Mouse (Mus musculus) embryo, embryonic 10 days (tissue): ENCODE measurements at regions not wholly inside any gene's neighbourhood (a gene's known extent, or its start where the extent isn't known, plus 50 kb on each side); places are given as distances from the start of the nearest gene placed in this dataset.
A peak's percentile ranks its signal among the peaks of the same experiment; 100 is the strongest.
"Not testable (repeated sequence)": the region's sequence is repeated elsewhere in the genome, so short reads cannot be mapped to it uniquely, and the experiment has no call there.

ENCODE experiments used
- DNase-seq: peaks from one replicate; pipeline ENCODE4 v3.0.0-alpha.2; 2015; ENCODE audit warnings: low spot score

- DNase-seq = no peak
Observed at GRCm38 (mm10) chr17:83044515-83044914, 170.6 kb upstream of the Pkdcc start.

DNA sequence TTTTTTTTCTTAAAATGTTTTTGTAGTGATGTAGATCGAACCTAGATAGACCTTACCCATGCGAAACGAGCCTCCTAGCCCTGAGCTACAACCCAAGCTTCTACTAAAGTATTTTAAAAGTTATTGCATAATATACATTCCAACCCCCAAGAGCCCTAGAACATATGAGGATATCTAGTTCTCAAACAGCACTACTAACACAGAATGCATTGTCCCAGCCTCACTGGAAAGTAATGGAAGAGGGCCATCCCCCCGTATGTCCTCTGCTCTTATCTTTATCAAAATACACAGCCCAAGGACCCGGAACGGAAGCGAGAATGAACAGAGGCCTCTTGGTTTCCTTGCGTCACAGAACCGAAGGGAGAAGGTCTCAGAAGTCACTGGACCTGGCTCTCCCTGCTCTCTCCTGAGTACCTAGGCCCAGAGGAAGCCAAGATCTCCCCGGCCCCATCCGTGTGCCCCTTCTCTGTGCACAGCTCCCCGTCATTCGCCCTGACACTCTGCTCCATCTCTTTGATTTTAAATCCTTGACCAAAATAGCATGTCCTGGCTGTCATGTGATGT is 165.0 kb upstream of the Pkdcc start:
- DNase-seq = no peak

- peak; percentile 51 for DNase-seq
Observed at GRCm38 (mm10) chr17:83050591-83051197, 164.4 kb upstream of the Pkdcc start.

DNA sequence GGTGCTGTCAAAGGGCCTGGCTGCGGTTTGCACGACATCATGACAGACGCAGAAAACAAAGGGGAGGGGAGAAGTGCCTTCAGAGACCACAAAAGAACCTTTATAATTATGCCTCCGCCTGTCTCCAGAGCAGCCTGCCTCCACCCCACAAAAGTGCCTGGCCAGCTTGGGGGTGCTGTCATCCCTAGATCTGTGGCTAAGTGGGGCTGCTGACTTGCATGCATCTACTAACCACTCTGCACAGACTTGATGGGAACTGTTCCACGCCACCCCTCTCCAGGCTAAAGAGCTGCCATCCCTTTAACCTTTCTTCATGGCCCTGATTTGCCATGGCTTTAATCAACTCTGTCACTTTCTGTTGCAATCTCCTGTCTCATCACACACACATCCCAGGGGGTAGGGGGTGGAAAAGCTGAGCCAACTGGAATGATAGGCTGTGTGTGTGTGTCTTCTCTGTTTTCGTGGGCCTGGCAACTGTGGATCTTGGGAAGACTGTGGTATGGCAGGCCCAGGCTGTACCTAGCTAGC is 162.4 kb upstream of the Pkdcc start:
- no peak for DNase-seq

DNA sequence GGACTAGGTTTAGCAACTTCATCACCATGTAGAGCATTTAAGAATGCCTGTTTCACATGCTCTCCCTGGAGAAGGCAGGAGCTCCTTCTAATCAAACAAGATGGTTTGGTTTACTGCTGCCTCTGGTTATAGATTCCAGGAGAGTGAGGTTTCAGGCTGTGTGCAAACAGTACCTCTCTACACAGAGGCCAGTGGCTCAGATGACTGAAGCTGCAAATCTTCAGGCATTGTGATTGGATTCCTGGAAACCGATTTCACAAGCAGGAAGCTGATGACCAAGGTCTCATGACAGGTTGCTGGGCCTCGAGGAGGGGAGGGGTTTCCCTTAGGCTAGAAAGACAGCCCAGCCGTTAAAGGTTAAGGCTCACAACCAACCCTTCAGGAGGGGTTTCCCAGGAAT is 157.3 kb upstream of the Pkdcc start:
- DNase-seq = no peak

DNA sequence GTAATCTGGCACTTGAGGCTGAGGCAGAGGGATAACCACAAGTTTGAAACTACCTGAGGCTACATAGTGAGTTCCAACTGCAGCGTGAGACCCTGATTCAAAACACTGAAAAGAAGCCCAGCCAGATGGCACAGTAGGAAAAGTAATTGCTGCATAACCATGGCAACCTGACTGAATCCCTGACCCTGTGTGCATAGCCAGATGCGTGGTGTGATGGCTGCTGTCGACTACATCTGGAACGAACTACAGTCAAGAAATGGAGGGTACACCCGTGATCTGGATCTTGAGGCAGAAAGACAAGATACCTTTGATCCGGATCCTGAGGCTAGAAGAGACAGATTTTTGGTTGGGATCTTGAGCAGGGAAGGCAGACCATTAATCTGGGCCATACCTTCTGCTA is 153.2 kb upstream of the Pkdcc start:
- DNase-seq = peak; percentile 35

DNA sequence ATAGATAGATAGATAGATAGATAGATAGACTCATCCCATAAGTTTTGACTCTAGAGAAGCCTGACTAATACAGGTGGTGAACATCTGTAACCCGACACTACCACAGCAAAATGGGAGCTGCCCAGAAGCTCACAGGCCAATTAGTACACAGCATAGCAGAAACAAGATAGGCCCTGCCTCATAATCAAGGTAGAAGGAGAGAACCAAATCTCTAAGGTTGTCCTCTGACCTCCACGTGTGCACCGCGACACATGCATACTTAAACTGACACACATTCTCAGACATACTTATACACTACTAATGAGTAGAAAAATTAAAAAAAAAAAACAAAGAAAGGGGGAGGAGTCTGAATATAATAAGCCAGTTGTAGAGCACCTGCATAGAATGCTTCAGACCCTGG is 151.2 kb upstream of the Pkdcc start:
- DNase-seq = no peak

GRCm38 (mm10) chr17:83064376-83064775 is 150.7 kb upstream of the Pkdcc start:
- DNase-seq = not testable (repeated sequence)

DNA sequence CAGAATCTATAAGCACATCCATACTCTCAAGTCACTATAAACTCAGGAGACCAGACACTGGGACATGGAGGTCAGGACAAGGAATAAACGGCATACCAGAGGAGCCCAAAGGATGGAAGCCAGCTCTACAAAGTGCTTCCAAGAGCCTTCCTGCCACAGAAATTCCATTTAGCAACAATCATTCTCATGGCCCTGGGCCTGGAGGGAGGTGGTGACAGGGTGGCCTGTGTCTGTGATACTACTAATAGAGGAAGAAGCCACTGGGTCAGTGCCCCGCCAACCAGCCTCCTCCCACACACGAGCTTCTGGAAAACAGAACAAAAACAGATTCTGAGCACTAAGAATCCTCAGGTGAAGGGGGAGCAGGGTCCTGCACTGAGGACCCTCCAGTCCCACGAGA is 145.8 kb upstream of the Pkdcc start:
- DNase-seq = no peak

- DNase-seq = no peak
Observed at GRCm38 (mm10) chr17:83071746-83072145, 143.3 kb upstream of the Pkdcc start.

- DNase-seq = no peak
Observed at GRCm38 (mm10) chr17:83072175-83072574, 142.9 kb upstream of the Pkdcc start.

GRCm38 (mm10) chr17:83074893-83075292 is 140.2 kb upstream of the Pkdcc start:
- DNase-seq = no peak

DNA sequence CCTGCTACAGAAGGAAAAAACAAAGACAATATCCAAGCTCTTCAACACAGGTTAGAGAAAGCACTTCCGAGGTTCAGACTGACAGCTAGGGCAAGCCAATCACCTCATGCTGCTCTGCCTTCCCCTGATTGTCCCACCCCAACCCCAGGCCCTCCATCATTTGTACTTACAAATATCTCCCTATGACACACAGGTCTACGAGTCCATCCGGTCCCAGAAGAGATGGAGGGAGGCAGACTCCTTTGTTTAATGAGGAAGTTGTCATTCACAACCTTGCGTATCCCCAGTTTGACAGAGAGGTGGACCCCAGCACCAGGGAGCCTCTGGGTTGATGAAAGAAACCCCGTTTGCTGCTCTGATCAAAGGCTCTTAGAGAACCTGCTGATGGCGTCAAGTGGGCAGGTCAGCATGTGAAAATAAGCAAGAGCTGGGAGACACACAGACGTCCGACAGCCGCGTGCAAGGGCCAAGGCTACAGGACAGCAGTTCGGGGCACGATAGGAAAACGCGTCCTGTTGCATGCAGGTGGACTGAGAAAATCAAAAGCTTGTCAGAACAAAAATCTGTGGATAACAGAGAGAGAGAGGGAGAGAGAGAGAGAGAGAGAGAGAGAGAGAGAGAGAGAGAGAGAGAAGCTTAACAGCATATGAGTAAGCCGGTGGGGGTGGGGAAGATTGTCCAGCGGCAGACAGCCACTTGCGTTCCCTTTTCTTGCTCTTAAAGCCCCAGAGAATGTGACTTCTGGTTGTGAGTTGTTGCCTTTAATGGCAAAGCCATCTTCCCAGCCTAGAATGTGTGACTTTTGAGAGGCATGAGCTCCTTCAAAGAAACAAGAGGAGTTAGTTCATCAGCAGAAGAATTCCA is 137.1 kb upstream of the Pkdcc start:
- DNase-seq = peak; percentile 54

GRCm38 (mm10) chr17:83078601-83079360 is 136.3 kb upstream of the Pkdcc start:
- DNase-seq = peak; percentile 84

DNA sequence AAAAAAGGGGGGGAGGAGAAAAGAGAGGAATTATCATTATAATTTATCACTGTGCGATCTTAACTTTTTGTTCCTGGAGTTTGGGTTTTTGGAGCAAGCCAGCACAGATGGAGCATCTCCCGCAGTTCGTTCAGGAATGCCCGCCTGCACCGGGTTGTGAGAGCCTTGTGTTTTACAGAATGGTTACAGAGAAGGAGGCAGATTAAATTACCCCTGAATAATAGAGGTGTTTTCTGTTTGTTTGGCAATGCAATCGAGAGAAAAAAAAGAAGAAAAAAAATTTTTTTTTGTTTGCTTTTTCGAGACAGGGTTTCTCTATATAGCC is 135.8 kb upstream of the Pkdcc start:
- DNase-seq = no peak

- DNase-seq = no peak
Observed at GRCm38 (mm10) chr17:83081729-83082128, 133.4 kb upstream of the Pkdcc start.

GRCm38 (mm10) chr17:83083521-83083920 is 131.6 kb upstream of the Pkdcc start:
- DNase-seq = no peak

GRCm38 (mm10) chr17:83085792-83086475 is 129.2 kb upstream of the Pkdcc start:
- DNase-seq = no peak

GRCm38 (mm10) chr17:83086703-83087102 is 128.4 kb upstream of the Pkdcc start:
- DNase-seq = no peak

DNA sequence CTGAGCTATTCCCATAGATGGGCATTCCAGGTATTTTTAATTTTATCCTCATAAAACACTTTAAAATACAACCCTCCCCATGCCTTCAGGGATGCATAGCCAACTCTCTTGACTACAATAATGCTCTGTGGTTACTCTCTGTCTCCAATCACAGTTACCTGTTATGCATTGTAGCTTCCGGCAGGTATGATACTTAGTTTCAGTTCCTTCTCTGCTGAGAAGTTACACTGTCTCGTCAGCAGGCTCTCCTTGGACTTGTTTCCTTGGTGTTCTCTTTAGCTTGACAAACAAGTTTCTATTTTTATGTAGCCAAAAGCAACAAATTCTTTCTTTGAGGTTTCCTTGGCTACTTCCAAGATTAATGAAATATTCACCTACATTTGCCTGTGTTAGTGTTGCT is 126.6 kb upstream of the Pkdcc start:
- no peak for DNase-seq

GRCm38 (mm10) chr17:83089856-83090692 is 125.0 kb upstream of the Pkdcc start:
- DNase-seq = no peak
